Mouse (Mus musculus): Measurements from ENCODE around the gene Nmrk2.
"Not testable (repeated sequence)": the region's sequence is repeated elsewhere in the genome, so short reads cannot be mapped to it uniquely, and the experiment has no call there.

Nmrk2 gene

DNA sequence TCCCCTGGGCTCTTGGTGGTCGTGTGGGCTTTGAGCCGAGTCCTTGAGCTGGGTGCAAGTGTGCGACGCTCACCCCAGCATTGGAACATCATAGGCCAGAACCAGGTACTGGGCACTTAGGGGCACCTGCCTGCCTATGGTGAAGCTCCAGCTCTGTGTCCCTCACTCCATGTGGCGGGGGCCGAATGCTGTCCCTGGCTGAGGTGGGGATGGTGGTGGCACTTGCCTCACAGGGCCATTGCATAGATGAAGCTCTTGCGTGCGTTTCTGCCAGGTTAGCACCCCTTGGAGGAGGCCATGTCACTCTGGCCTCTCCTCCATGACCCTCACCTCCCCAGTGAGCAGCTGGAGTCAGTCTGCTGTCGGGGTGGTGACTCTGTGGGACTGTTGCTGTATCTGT, 14.7 kb downstream of the Nmrk2 start:
- Histone ChIP-seq H3K4me3 (replicated peaks; ENCODE audit: low read length) (no peak overlapping the region), H3K9me3 (ENCODE audit: low read length) (no peaks in the 10 kb centered on the region), H3K36me3 (ENCODE audit: insufficient read depth, low read length) (peaks cover 67% of the 10 kb centered on the region), H3K4me1 (replicated peaks; ENCODE audit: low read depth, low read length) (peaks cover 73% of the 10 kb centered on the region), H3K27me3 (ENCODE audit: insufficient read depth, low read length) (no peaks in the 10 kb centered on the region)
- TF ChIP-seq CTCF (conservative IDR thresholded peaks at IDR 0.05; ENCODE audit: low read length) (no peak), POU5F1 (IDR thresholded peaks at IDR 0.05; ENCODE audit: borderline replicate concordance, low read length) (no peak), NANOG (IDR thresholded peaks at IDR 0.05; ENCODE audit: borderline replicate concordance, low read length) (no peak)

- H3K4me3 ChIP-seq (replicated peaks; ENCODE audit: low read length), result peak overlapping the region; percentile 86; the same call in 1 of the 2 replicates
- peaks cover 78% of the 10 kb centered on the region for H3K36me3 ChIP-seq (ENCODE audit: insufficient read depth, low read length)
- H3K27me3 ChIP-seq (ENCODE audit: insufficient read depth, low read length), result no peaks in the 10 kb centered on the region
- TF ChIP-seq NANOG (IDR thresholded peaks at IDR 0.05; ENCODE audit: borderline replicate concordance, low read length) (no peak), CTCF (conservative IDR thresholded peaks at IDR 0.05; ENCODE audit: low read length) (no peak), POU5F1 (IDR thresholded peaks at IDR 0.05; ENCODE audit: borderline replicate concordance, low read length) (no peak)
- peaks cover 70% of the 10 kb centered on the region for H3K4me1 ChIP-seq (replicated peaks; ENCODE audit: low read depth, low read length)
- no peaks in the 10 kb centered on the region for H3K9me3 ChIP-seq (ENCODE audit: low read length)
Observed at GRCm38 (mm10) chr10:81184765-81185164, 17.1 kb downstream of the Nmrk2 start.

- H3K36me3 ChIP-seq (ENCODE audit: insufficient read depth, low read length), result peaks cover 83% of the 10 kb centered on the region
- no peaks in the 10 kb centered on the region for H3K9me3 ChIP-seq (ENCODE audit: low read length)
- TF ChIP-seq POU5F1 (IDR thresholded peaks at IDR 0.05; ENCODE audit: borderline replicate concordance, low read length) (no peak), NANOG (IDR thresholded peaks at IDR 0.05; ENCODE audit: borderline replicate concordance, low read length) (no peak), CTCF (conservative IDR thresholded peaks at IDR 0.05; ENCODE audit: low read length) (no peak)
- no peaks in the 10 kb centered on the region for H3K27me3 ChIP-seq (ENCODE audit: insufficient read depth, low read length)
- H3K4me3 ChIP-seq (replicated peaks; ENCODE audit: low read length), result peak within 1 kb of the TSS; percentile 86
- H3K4me1 ChIP-seq (replicated peaks; ENCODE audit: low read depth, low read length), result peaks cover 74% of the 10 kb centered on the region
Observed at GRCm38 (mm10) chr10:81183805-81184204, 18.0 kb downstream of the Nmrk2 start, which contains the start of gene 4930442H23Rik. Gene 4930442H23Rik (minus strand): TSS chr10:81183849.

DNA sequence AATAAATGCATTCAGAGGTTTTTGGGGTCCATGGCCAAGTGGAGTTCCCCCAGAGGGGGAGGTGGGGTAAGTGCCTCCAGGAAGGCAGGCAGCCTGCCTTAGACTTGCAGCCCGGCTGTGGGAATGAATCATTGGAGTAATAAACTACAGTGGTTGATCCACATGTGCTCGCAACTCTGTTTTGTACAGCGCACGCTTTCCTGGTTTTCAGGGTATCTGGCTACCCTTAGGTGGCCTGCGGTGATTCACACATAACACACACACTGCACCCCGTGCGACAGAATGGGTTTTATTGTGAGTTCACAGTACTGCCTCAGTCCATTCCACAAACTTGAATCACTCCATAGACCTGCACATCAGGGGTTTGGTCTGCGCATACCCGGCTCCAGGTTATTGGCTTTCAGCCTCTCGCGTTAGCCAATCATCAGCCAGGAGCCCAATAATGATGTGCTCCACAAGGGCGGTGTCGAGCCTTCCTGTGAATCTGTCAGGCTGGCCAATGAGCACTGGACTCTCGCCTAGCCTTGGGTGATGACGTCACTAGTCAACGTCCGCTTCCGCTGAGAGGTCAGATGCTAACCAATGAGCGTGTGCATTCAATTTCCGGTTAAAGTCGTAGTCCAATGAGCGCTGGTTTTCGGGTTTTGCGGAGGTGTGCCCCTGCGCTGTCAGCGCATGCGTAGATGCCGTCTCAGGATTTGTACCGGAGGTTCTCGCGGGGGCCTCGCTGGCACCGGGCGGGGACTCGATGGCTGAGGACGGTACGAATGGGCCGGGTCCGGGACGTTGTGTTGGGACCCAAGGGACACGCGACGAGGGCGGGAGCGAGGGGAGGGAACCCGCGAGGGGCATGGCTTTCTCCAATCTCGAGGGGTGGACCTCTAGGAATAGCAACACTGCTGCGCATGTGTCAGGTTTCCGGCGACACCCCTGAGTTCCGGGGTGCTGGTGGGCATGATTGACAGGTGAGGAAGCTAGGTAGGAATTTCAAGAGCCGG, 19.2 kb downstream of the Nmrk2 start, which contains the start of gene Dapk3:
TSS of gene Dapk3 (plus strand) at position 670 of the 998 bp plus-strand sequence.
- no peak for TF ChIP-seq POU5F1 (IDR thresholded peaks at IDR 0.05; ENCODE audit: borderline replicate concordance, low read length)
- TF ChIP-seq CTCF (conservative IDR thresholded peaks at IDR 0.05; ENCODE audit: low read length), result no peak
- TF ChIP-seq NANOG (IDR thresholded peaks at IDR 0.05; ENCODE audit: borderline replicate concordance, low read length), result no peak
- peaks cover 76% of the 10 kb centered on the region for H3K4me1 ChIP-seq (replicated peaks; ENCODE audit: low read depth, low read length)
- no peaks in the 10 kb centered on the region for H3K9me3 ChIP-seq (ENCODE audit: low read length)
- peaks cover 85% of the 10 kb centered on the region for H3K36me3 ChIP-seq (ENCODE audit: insufficient read depth, low read length)
- no peaks in the 10 kb centered on the region for H3K27me3 ChIP-seq (ENCODE audit: insufficient read depth, low read length)
- peak within 1 kb of the TSS; percentile 86 for H3K4me3 ChIP-seq (replicated peaks; ENCODE audit: low read length)

DNA sequence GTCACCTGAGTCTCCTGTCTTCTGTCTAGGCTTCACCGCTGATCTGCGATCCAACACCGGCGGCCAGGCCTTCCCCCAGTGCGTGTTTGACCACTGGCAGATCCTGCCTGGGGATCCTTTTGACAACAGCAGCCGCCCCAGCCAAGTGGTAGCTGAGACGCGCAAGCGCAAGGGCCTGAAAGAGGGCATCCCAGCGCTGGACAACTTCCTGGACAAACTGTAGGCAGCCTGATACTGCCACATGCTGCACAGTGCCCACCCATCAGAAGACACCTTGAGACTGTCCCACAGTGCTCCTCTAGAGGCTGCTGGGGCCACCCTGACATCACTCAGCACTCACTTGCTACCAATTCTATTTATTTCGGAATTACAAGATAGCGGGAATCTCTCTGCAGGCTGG, 20.0 kb downstream of the Nmrk2 start:
- not testable (repeated sequence) for H3K4me3 ChIP-seq (replicated peaks; ENCODE audit: low read length); H3K27me3 ChIP-seq (ENCODE audit: insufficient read depth, low read length); H3K9me3 ChIP-seq (ENCODE audit: low read length)
- H3K4me1 ChIP-seq (replicated peaks; ENCODE audit: low read depth, low read length), result peaks cover 71% of the 10 kb centered on the region
- H3K36me3 ChIP-seq (ENCODE audit: insufficient read depth, low read length), result peaks cover 85% of the 10 kb centered on the region

- Histone ChIP-seq H3K27me3 (ENCODE audit: insufficient read depth, low read length) (no peaks in the 10 kb centered on the region), H3K4me1 (replicated peaks; ENCODE audit: low read depth, low read length) (peaks cover 71% of the 10 kb centered on the region), H3K4me3 (replicated peaks; ENCODE audit: low read length) (peak overlapping the region; percentile 99), H3K36me3 (ENCODE audit: insufficient read depth, low read length) (peaks cover 81% of the 10 kb centered on the region), H3K9me3 (ENCODE audit: low read length) (no peaks in the 10 kb centered on the region)
- TF ChIP-seq CTCF (conservative IDR thresholded peaks at IDR 0.05; ENCODE audit: low read length) (no peak), NANOG (IDR thresholded peaks at IDR 0.05; ENCODE audit: borderline replicate concordance, low read length) (no peak), POU5F1 (IDR thresholded peaks at IDR 0.05; ENCODE audit: borderline replicate concordance, low read length) (no peak)
Observed at GRCm38 (mm10) chr10:81180946-81181345, 20.9 kb downstream of the Nmrk2 start.

- no peaks in the 10 kb centered on the region for H3K9me3 ChIP-seq (ENCODE audit: low read length)
- H3K4me1 ChIP-seq (replicated peaks; ENCODE audit: low read depth, low read length), result peaks cover 71% of the 10 kb centered on the region
- TF ChIP-seq CTCF (conservative IDR thresholded peaks at IDR 0.05; ENCODE audit: low read length) (peak; percentile 31), POU5F1 (IDR thresholded peaks at IDR 0.05; ENCODE audit: borderline replicate concordance, low read length) (no peak)
- H3K36me3 ChIP-seq (ENCODE audit: insufficient read depth, low read length), result peaks cover 70% of the 10 kb centered on the region
- peak overlapping the region; percentile 99 for H3K4me3 ChIP-seq (replicated peaks; ENCODE audit: low read length)
- H3K27me3 ChIP-seq (ENCODE audit: insufficient read depth, low read length), result no peaks in the 10 kb centered on the region
Observed at GRCm38 (mm10) chr10:81179451-81180342, 22.2 kb downstream of the Nmrk2 start.

DNA sequence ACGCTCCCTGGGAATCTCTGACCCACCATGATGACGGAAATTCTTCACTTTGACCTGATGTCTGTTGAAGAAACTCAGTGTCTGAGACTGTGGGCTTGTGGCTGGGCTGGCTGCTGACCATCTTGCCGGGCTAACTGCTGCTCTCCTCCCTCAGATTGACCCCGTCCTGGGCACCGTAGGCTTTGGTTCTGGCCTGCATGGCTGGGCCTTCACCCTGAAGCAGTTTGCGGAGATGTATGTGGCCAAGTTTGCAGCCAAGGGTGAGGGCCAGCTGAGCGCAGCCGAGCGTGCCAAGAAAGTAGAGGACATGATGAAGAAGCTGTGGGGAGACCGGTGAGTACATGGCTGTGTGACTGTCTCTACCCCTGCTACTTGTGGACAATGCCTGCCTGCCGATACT, 22.9 kb downstream of the Nmrk2 start:
- TF ChIP-seq CTCF (conservative IDR thresholded peaks at IDR 0.05; ENCODE audit: low read length) (no peak), NANOG (IDR thresholded peaks at IDR 0.05; ENCODE audit: borderline replicate concordance, low read length) (no peak), POU5F1 (IDR thresholded peaks at IDR 0.05; ENCODE audit: borderline replicate concordance, low read length) (no peak)
- H3K27me3 ChIP-seq (ENCODE audit: insufficient read depth, low read length), result no peaks in the 10 kb centered on the region
- peaks cover 62% of the 10 kb centered on the region for H3K36me3 ChIP-seq (ENCODE audit: insufficient read depth, low read length)
- H3K4me1 ChIP-seq (replicated peaks; ENCODE audit: low read depth, low read length), result peaks cover 71% of the 10 kb centered on the region
- peak overlapping the region; percentile 99 for H3K4me3 ChIP-seq (replicated peaks; ENCODE audit: low read length)
- H3K9me3 ChIP-seq (ENCODE audit: low read length), result no peaks in the 10 kb centered on the region

Measured in E14TG2a.4 (cell line).